In genomic region chr19:37418294-37418693, GRCm38 (mm10) we compare ENCODE assay signal across 8 mouse cellular contexts. TPM values are rescaled to one million over a fixed set of nuclear protein-coding genes. Genes with fewer than 3 reads are reported as not detected.
DNase-seq lines count a peak whose midpoint lies in the region; ATAC-seq and TF ChIP-seq lines count a peak whose summit lies in the region.

No protein-coding gene starts in this region.

- WGBS in embryonic facial prominence, embryonic 14.5 days, result 83% methylated on average over 4 of the region's 4 CpGs

- peak; percentile 40 for TF ChIP-seq CTCF in E14TG2a.4 (conservative IDR thresholded peaks at IDR 0.05; ENCODE audit: low read length)

- H3K27me3 ChIP-seq in E14TG2a.4 (ENCODE audit: insufficient read depth, low read length), result no peaks in the 10 kb centered on the region
- H3K27me3 ChIP-seq in embryonic facial prominence, embryonic 14.5 days (replicated peaks; ENCODE audit: control insufficient read depth, insufficient read depth, low read length), result no peaks in the 10 kb centered on the region

- H3K4me1 ChIP-seq in E14TG2a.4 (replicated peaks; ENCODE audit: low read depth, low read length), result peaks cover 31% of the 10 kb centered on the region
- H3K4me1 ChIP-seq in embryonic facial prominence, embryonic 14.5 days (ENCODE audit: control insufficient read depth, insufficient read depth, low read length), result no peaks in the 10 kb centered on the region

- no peak overlapping the region for H3K27ac ChIP-seq in embryonic facial prominence, embryonic 14.5 days (replicated peaks; ENCODE audit: low read depth, low read length)

- H3K36me3 ChIP-seq in E14TG2a.4 (ENCODE audit: insufficient read depth, low read length), result peaks cover 90% of the 10 kb centered on the region
- H3K36me3 ChIP-seq in embryonic facial prominence, embryonic 14.5 days (ENCODE audit: control insufficient read depth, insufficient read depth, low read length), result peaks cover 66% of the 10 kb centered on the region

- H3K9ac ChIP-seq in embryonic facial prominence, embryonic 14.5 days (ENCODE audit: low read depth, low read length), result no peak overlapping the region

- peak; percentile 24 for DNase-seq in heart, adult 8-10 months (ENCODE audit: low spot score)
- DNase-seq in heart, adult 9 months (ENCODE audit: low spot score in 2 of 2), result no peak
- peak; percentile 76 for DNase-seq in 3T3-L1 (ENCODE audit: low read depth, low spot score)
- peak; percentile 29 for DNase-seq in embryonic facial prominence, embryonic 14.5 days (ENCODE audit: low spot score)
- DNase-seq in lung, adult 18-20 months, result peak; percentile 15 to 43
- DNase-seq in thymus, postnatal 14 days, result peak; percentile 42
- no peak for DNase-seq in urinary bladder, postnatal 25 days (ENCODE audit: low spot score)

- no peak for ATAC-seq in embryonic facial prominence, embryonic 14.5 days (ENCODE audit: low read depth)

- no peaks in the 10 kb centered on the region for H3K9me3 ChIP-seq in E14TG2a.4 (ENCODE audit: low read length)
- H3K9me3 ChIP-seq in embryonic facial prominence, embryonic 14.5 days (ENCODE audit: control insufficient read depth, low read length), result no peaks in the 10 kb centered on the region

- no peak overlapping the region for H3K4me2 ChIP-seq in embryonic facial prominence, embryonic 14.5 days (ENCODE audit: low read depth, low read length)

- no peak overlapping the region for H3K4me3 ChIP-seq in E14TG2a.4 (replicated peaks; ENCODE audit: low read length)
- H3K4me3 ChIP-seq in embryonic facial prominence, embryonic 14.5 days (ENCODE audit: low read depth, low read length), result no peak overlapping the region

RNA-seq across cellular contexts. Expression of gene Hhex, which starts 16.3 kb away (rescaled TPM):
- 1 to 10 TPM; 3.0 to 4.1 (median 3.5) TPM for total RNA-seq in heart, adult 8-10 months (2022)
- 6.2 and 6.7 TPM in 2 replicates for polyA plus RNA-seq in embryonic facial prominence, embryonic 14.5 days (2014; fragmentation: Nextera tagmentation; extraction: Ambion mirVana)

RNA-seq across cellular contexts. Expression of gene Kif11, which starts 42.1 kb away (rescaled TPM):
- total RNA-seq in heart, adult 8-10 months (2022), result under 1 TPM; 0.19 to 0.80 (median 0.44) TPM
- polyA plus RNA-seq in embryonic facial prominence, embryonic 14.5 days (2014; fragmentation: Nextera tagmentation; extraction: Ambion mirVana), result 43.2 and 50.2 TPM in 2 replicates

Comparison
In these comparisons a context has a peak if more than half of its experiments do, and no peak if none do; other contexts are left out.
1. DNase-seq: peak in heart, adult 8-10 months (single experiment), 3T3-L1 (single experiment), embryonic facial prominence, embryonic 14.5 days (single experiment), lung, adult 18-20 months (2 of 2) and thymus, postnatal 14 days (single experiment); none in heart, adult 9 months (0 of 2) and urinary bladder, postnatal 25 days (single experiment).